Mouse (Mus musculus): Measurements from ENCODE around the gene Cd59b.
"Not testable (repeated sequence)": the region's sequence is repeated elsewhere in the genome, so short reads cannot be mapped to it uniquely, and the experiment has no call there.

Cd59b gene

GRCm38 (mm10) chr2:104064152-104064551, 5.5 kb upstream of the Cd59b start:
- ATAC-seq (ENCODE audit: low TSS enrichment), result no peak

GRCm38 (mm10) chr2:104065526-104065925, 4.1 kb upstream of the Cd59b start, which contains the start of gene Gm10912:
Gene Gm10912 (plus strand): TSS chr2:104065826.
- not testable (repeated sequence) for ATAC-seq (ENCODE audit: low TSS enrichment)

- ATAC-seq (ENCODE audit: low TSS enrichment), result not testable (repeated sequence)
Observed at GRCm38 (mm10) chr2:104068450-104068849, 1.2 kb upstream of the Cd59b start, which contains the start of gene Gm10799. Gene Gm10799 (minus strand): TSS chr2:104068550.

- not testable (repeated sequence) for ATAC-seq (ENCODE audit: low TSS enrichment)
Observed at GRCm38 (mm10) chr2:104078285-104078684, 8.6 kb downstream of the Cd59b start.

DNA sequence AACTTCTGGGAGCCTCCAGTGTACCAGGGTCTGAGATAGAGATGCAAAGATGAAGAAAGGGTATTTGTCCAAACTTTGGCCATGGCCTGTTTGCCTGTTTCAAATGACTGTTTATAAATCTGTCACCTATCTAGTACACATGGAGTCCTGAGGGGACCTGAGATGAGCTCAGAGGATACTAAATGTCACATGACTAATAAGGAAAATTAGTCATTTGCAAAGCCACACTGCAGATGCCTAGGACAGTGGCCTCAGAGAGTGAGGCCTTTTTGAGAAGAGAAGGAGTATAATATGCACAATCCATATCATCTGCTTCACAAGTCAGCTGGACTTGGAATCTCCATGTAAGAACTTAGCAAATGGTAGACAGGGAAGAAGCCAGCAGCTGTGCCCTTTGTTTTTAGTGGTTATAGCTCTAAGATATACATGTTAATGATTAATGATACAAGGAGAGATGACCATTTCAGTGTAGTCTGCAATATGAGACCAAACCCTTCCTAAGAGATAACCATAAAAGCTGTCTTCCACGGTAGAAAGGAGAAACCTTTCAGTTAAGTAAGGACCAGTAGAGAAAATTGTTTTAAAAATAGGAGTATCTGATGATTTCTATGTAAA, 11.9 kb downstream of the Cd59b start:
- ATAC-seq (ENCODE audit: low TSS enrichment), result not testable (repeated sequence)

DNA sequence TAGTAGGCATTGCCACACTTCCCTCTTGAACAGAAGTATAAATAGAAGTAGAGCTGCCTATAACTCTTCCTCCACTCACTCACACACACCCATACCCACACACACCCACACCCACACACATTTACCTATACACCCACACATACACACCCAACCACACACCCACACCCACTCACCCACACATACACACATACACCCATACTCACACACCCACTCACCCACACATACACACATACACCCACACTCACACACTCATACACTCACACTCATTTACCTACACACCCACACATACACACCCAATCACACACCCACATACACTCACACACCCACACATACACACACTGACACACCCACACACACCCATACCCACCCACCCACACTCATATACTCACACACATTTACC, 12.8 kb downstream of the Cd59b start:
- no peak for ATAC-seq (ENCODE audit: low TSS enrichment)

DNA sequence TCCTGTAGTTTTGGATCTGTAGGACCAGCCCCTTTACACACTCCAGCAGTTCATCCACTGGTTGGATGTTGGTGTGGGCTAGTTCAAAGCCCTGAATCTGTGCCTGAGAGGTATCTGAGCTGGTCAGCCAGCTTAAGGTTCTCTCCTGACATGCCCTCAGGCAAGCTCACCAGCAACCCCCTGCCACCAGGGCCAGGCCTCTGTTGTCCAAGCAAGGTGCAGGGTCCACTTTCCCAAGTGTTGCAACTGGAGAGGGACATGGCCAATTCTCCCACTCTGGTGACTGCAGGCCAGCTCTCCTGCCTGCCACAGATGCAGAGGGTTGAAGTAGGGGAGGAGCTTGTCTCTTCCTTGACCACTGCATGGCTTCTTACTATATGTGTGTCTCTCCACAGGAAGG, 14.4 kb downstream of the Cd59b start:
- ATAC-seq (ENCODE audit: low TSS enrichment), result not testable (repeated sequence)

DNA sequence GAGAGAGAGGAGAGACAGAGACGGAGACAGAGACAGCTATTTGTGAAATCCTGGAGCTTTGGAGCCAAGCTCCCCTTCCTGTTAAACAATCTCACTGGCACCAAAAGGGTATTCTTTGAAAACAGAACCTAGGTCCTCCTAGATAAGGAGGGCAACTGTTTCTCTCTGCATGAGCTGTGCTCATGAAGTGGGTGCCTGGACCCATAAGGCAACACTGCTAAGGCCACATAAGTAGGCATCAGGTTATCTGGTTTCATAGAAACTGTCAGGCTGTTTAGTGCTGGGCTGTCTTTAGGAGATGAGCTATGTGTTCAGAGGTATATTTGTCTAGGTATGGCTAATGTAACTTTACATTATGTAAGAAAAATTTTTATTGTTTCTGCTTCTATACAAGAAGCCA, 17.9 kb downstream of the Cd59b start:
- ATAC-seq (ENCODE audit: low TSS enrichment), result not testable (repeated sequence)

DNA sequence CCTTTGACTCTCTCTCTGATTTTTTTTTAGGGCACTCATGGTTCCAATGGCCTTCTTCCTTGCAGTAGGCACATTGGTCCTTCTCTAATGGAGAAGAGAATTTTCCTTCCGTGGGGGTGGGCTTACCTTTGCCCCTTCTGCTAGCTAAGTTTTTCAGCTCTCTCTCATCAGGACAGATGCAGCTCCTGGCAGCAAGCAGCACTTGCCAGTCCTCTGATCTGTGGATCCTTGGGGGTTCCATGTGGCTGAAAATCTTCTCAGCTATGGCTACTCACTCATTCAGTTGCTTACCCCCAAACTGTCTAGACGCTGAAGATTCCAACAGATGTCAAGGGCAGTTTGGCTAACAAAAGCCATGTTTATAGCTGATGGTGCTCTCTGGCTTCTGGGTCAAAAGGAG, 23.7 kb downstream of the Cd59b start:
- ATAC-seq (ENCODE audit: low TSS enrichment), result no peak

- ATAC-seq (ENCODE audit: low TSS enrichment), result peak; percentile 91
Observed at GRCm38 (mm10) chr2:104095741-104096213, 26.1 kb downstream of the Cd59b start, which contains the start of gene Cd59a. Gene Cd59a (plus strand): TSS chr2:104095801.

GRCm38 (mm10) chr2:104096256-104096655, 26.6 kb downstream of the Cd59b start:
- no peak for ATAC-seq (ENCODE audit: low TSS enrichment)

- ATAC-seq (ENCODE audit: low TSS enrichment), result not testable (repeated sequence)
Observed at GRCm38 (mm10) chr2:104096796-104097195, 27.1 kb downstream of the Cd59b start.

DNA sequence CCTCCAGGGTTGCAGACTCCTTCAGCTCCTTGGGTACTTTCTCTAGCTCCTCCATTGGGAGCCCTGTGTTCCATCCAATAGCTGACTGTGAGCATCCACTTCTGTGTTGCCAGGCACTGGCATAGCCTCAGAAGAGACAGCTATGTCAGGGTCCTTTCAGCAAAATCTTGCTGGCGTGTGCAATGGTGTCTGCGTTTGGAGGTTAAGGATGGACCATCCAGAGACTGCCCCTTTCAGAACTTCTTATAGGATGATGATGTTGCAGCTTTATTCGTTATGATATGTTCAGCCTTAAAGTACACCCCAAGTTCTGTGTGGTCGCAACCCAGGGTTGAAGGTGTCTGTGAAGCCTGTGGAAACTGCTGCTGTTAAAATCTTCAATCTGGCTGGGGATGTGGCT, 27.7 kb downstream of the Cd59b start:
- ATAC-seq (ENCODE audit: low TSS enrichment), result not testable (repeated sequence)

DNA sequence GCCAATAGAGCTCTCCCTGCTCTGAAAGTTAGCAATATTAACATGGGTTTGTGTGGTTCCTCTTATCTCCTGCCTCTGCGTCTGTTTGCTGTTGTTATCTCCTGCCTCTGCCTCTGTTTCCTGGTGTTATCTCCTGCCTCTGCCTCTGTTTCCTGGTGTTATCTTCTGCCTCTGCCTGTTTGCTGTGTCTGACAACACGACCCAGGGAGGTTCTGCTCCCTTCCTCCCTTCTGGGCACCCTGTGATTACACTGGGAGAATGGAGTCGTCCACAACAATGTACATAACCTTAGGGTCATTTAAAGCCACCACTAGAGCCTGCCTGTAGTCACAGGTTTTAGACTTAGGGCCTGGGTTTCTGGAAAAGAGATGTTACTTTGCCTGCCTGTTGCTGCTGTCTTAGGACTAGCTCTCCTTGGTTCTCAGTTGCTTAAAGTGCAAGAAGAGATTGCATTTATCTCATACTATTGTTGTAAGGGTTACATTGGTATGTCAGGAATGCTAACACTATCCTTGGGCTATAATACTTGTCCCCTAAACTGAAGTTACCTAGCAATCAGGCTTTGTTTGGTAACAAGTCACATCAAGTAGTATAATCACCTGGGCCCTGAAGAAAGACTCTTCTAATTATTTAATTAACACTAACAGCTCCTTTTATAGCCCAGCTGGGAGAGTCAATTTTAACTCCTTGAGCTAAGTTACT, 29.0 kb downstream of the Cd59b start:
- no peak for ATAC-seq (ENCODE audit: low TSS enrichment)

GRCm38 (mm10) chr2:104099231-104099585, 29.6 kb downstream of the Cd59b start:
- ATAC-seq (ENCODE audit: low TSS enrichment), result no peak

DNA sequence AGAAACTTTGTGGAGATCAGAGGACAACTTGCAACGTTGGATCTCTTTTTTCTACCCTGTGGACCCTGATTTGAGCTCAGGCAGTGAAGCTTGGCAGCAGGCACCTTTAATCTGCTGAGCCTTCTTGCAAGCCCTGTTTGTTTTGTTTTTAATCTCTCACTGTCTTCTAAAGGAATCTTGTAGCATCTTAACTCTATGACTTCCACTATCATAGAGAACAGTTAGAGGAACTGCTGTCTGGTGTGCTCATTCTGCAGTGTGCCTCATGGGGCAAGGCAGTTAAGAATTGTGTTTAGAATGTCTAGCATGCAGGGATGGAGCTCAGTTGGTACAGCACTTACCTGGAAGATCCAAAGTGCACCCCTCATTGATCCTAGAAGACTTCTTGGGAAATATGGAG, 30.3 kb downstream of the Cd59b start:
- ATAC-seq (ENCODE audit: low TSS enrichment), result no peak

DNA sequence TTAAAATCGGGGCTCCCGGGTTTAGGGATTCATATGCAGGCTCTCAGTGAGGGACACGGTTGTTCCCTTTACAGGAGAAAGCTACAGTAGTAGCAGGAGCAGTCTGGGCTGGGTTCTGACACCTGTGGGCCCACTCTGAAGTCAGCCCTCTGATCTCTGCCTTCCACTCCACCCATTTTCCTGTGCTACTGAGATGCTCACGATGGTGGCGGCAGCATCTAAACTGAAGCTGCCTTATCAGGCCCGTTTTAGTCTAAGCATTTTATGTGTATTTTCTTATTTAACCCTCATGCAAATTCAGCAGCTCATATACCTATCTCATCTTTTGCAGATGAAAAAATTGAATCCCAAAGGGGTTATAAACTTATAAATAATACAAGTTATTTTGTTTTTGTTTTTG, 35.2 kb downstream of the Cd59b start:
- ATAC-seq (ENCODE audit: low TSS enrichment), result no peak

- not testable (repeated sequence) for ATAC-seq (ENCODE audit: low TSS enrichment)
Observed at GRCm38 (mm10) chr2:104109021-104109420, 39.4 kb downstream of the Cd59b start.

GRCm38 (mm10) chr2:104109528-104109927, 39.9 kb downstream of the Cd59b start:
- no peak for ATAC-seq (ENCODE audit: low TSS enrichment)

DNA sequence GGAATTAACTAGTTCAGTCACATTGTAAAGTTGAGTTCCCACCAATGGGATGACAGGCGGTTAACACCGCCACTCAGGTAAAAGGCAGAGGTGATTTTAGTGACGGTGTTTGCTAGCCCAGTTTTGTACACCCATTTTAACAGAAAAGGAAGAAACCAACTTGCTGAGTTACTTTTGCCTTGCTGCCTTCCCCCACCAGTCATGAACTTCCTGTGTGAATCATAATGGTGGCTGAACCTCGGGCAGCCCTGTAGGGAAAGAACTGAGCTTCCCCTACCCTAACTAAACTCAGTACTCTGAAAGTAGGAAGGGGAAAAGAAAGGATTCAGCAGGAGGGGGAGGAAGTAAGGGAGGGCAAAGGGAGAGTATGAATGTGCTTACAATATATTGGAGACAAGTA, 40.4 kb downstream of the Cd59b start:
- ATAC-seq (ENCODE audit: low TSS enrichment), result no peak

- ATAC-seq (ENCODE audit: low TSS enrichment), result not testable (repeated sequence)
Observed at GRCm38 (mm10) chr2:104111170-104111797, 41.6 kb downstream of the Cd59b start.

- ATAC-seq (ENCODE audit: low TSS enrichment), result not testable (repeated sequence)
Observed at GRCm38 (mm10) chr2:104113563-104113962, 43.9 kb downstream of the Cd59b start.

GRCm38 (mm10) chr2:104114898-104115297, 45.2 kb downstream of the Cd59b start:
- no peak for ATAC-seq (ENCODE audit: low TSS enrichment)
